Mouse (Mus musculus) stomach, postnatal 0 days (tissue): ENCODE measurements around the gene Rai14. TPM values are rescaled to one million over a fixed set of nuclear protein-coding genes. Genes with fewer than 3 reads are reported as not detected.

Experiments used
- ATAC-seq: fragments of 200-750 bp; cut with Nextera tagmentation; 2 replicates; pipeline ENCODE4 v1.8.0; 2017; ENCODE audit not compliant: low FRiP score, low TSS enrichment
- DNase-seq: peaks from one replicate; pipeline ENCODE4 v3.0.0-alpha.2; 2016; ENCODE audit warnings: low spot score
- H3K27ac ChIP-seq: fragments of 300-500 bp; sonication (generic); replicated peaks from 2 replicates; pipeline ENCODE4 v1.5.1; 2014; ENCODE audit warnings: mild to moderate bottlenecking, control low read depth
- H3K27me3 ChIP-seq: fragments of 300-500 bp; sonication (generic); 2 replicates; pipeline ENCODE4 v1.6.1; 2014; ENCODE audit warnings: low read length; ENCODE audit not compliant: control insufficient read depth, insufficient read depth
- H3K36me3 ChIP-seq: fragments of 300-500 bp; sonication (generic); 2 replicates; pipeline ENCODE4 v1.6.1; 2014; ENCODE audit warnings: low read length, mixed read lengths; ENCODE audit not compliant: control insufficient read depth, insufficient read depth
- H3K4me1 ChIP-seq: fragments of 300-500 bp; sonication (generic); replicated peaks from 2 replicates; pipeline ENCODE4 v1.6.1; 2014; ENCODE audit warnings: antibody characterized with exemption; ENCODE audit not compliant: control insufficient read depth, insufficient read depth
- H3K4me2 ChIP-seq: fragments of 300-500 bp; sonication (generic); replicated peaks from 2 replicates; pipeline ENCODE4 v1.6.1; 2014; ENCODE audit warnings: low read depth, mild to moderate bottlenecking, control low read depth, moderate library complexity
- H3K4me3 ChIP-seq: fragments of 300-500 bp; sonication (generic); 2 replicates; pipeline ENCODE4 v1.5.1; 2014; ENCODE audit warnings: low read depth, low read length, control low read depth
- H3K9ac ChIP-seq: fragments of 300-500 bp; sonication (generic); 2 replicates; pipeline ENCODE4 v1.6.1; 2014; ENCODE audit warnings: mild to moderate bottlenecking, low read length, control low read depth, mixed read lengths
- H3K9me3 ChIP-seq: fragments of 300-500 bp; sonication (generic); 2 replicates; pipeline ENCODE4 v1.6.1; 2016; ENCODE audit warnings: low read length; ENCODE audit not compliant: control insufficient read depth
- CTCF ChIP-seq: IDR thresholded peaks from 2 replicates; pipeline ENCODE4 v1.5.1; 2016; ENCODE audit warnings: antibody characterized with exemption, low read depth, mild to moderate bottlenecking, moderate library complexity
- EP300 ChIP-seq: optimal IDR thresholded peaks from 2 replicates; pipeline ENCODE3; 2016; ENCODE audit warnings: antibody characterized with exemption
- WGBS: fragments of 180-500 bp; shearing (Covaris S2); extraction: QIAGEN DNeasy Blood & Tissue Kit; methylation state at CpG from one replicate; pipeline ENCODE4 v1.1.7; 2014; 5-methylcytosine and 5-hydroxymethylcytosine counted together
- polyA plus RNA-seq: library from polyadenylated mRNA; unstranded; fragments of >200 nt; fragmentation: Nextera tagmentation; extraction: Ambion mirVana; gene quantifications from 2 replicates; pipeline ENCODE4 v1.2.1, GENCODE M21; 2015

Rai14 gene
- polyA plus RNA-seq, 1 experiment from 2014 or later, result 8.0 TPM

- no peaks in the 10 kb centered on the region for H3K4me1 ChIP-seq
- 28% methylated on average over 1 of the region's 1 CpGs for WGBS
- H3K36me3 ChIP-seq, result no peaks in the 10 kb centered on the region
- H3K9ac ChIP-seq, result no peak overlapping the region
- no peak for ATAC-seq
- H3K27ac ChIP-seq, result 0 out of 2 replicates have a peak overlapping the region, but pooled peaks have one; percentile 18
- TF ChIP-seq CTCF, result no peak
- TF ChIP-seq EP300, result no peak
- H3K9me3 ChIP-seq, result no peaks in the 10 kb centered on the region
- no peak overlapping the region for H3K4me3 ChIP-seq
- H3K27me3 ChIP-seq, result no peaks in the 10 kb centered on the region
- no peak for DNase-seq
- no peak overlapping the region for H3K4me2 ChIP-seq
Measured at GRCm38 (mm10) chr15:10739279-10739678, 24.9 kb upstream of the Rai14 start.

- DNase-seq (no peak), ATAC-seq (no peak)
- H3K4me2 ChIP-seq, result no peak overlapping the region
- no peaks in the 10 kb centered on the region for H3K27me3 ChIP-seq
- H3K9me3 ChIP-seq, result no peaks in the 10 kb centered on the region
- no peaks in the 10 kb centered on the region for H3K4me1 ChIP-seq
- TF ChIP-seq CTCF (no peak), EP300 (no peak)
- H3K9ac ChIP-seq, result no peak overlapping the region
- no peaks in the 10 kb centered on the region for H3K36me3 ChIP-seq
- WGBS, result 58% methylated on average over 6 of the region's 6 CpGs
- H3K4me3 ChIP-seq, result no peak overlapping the region
- 0 out of 2 replicates have a peak overlapping the region, but pooled peaks have one; percentile 18 for H3K27ac ChIP-seq
Measured at GRCm38 (mm10) chr15:10738354-10739142, 24.1 kb upstream of the Rai14 start.

- Histone ChIP-seq H3K9ac (no peak overlapping the region), H3K4me2 (no peak overlapping the region), H3K36me3 (no peaks in the 10 kb centered on the region), H3K4me3 (no peak overlapping the region), H3K4me1 (no peaks in the 10 kb centered on the region), H3K27ac (no peak overlapping the region), H3K9me3 (no peaks in the 10 kb centered on the region), H3K27me3 (no peaks in the 10 kb centered on the region)
- no peak for DNase-seq
- WGBS, result 78% methylated on average over 4 of the region's 4 CpGs
- no peak for TF ChIP-seq CTCF
- no peak for TF ChIP-seq EP300
- no peak for ATAC-seq
Measured at GRCm38 (mm10) chr15:10735948-10736347, 21.5 kb upstream of the Rai14 start.

- Histone ChIP-seq H3K4me3 (no peak overlapping the region), H3K36me3 (no peaks in the 10 kb centered on the region), H3K4me1 (no peaks in the 10 kb centered on the region), H3K9me3 (no peaks in the 10 kb centered on the region), H3K9ac (no peak overlapping the region), H3K27ac (no peak overlapping the region), H3K4me2 (no peak overlapping the region), H3K27me3 (no peaks in the 10 kb centered on the region)
- 84% methylated on average over 8 of the region's 8 CpGs for WGBS
- ATAC-seq (no peak), DNase-seq (no peak)
- TF ChIP-seq EP300 (no peak), CTCF (no peak)
Measured at GRCm38 (mm10) chr15:10735216-10735615, 20.8 kb upstream of the Rai14 start.

- Histone ChIP-seq H3K4me1 (no peaks in the 10 kb centered on the region), H3K27ac (no peak overlapping the region), H3K36me3 (no peaks in the 10 kb centered on the region), H3K9me3 (no peaks in the 10 kb centered on the region), H3K4me2 (no peak overlapping the region), H3K9ac (no peak overlapping the region), H3K4me3 (no peak overlapping the region), H3K27me3 (no peaks in the 10 kb centered on the region)
- DNase-seq (no peak), ATAC-seq (no peak)
- WGBS, result 82% methylated on average over 3 of the region's 3 CpGs
- TF ChIP-seq CTCF (no peak), EP300 (no peak)
Measured at GRCm38 (mm10) chr15:10731398-10731797, 17.0 kb upstream of the Rai14 start.

- no peak overlapping the region for H3K27ac ChIP-seq
- no peaks in the 10 kb centered on the region for H3K9me3 ChIP-seq
- H3K36me3 ChIP-seq, result no peaks in the 10 kb centered on the region
- H3K27me3 ChIP-seq, result no peaks in the 10 kb centered on the region
- H3K4me1 ChIP-seq, result no peaks in the 10 kb centered on the region
- DNase-seq, result no peak
- H3K9ac ChIP-seq, result no peak overlapping the region
- ATAC-seq, result no peak
- TF ChIP-seq EP300 (no peak), CTCF (no peak)
- WGBS, result 55% methylated on average over 3 of the region's 3 CpGs
- no peak overlapping the region for H3K4me2 ChIP-seq
- no peak overlapping the region for H3K4me3 ChIP-seq
Measured at GRCm38 (mm10) chr15:10726272-10726671, 11.8 kb upstream of the Rai14 start.
